Mouse (Mus musculus) adrenal gland, adult 10 weeks (tissue): ENCODE data around the gene Ssbp2. TPM values are rescaled to one million over a fixed set of nuclear protein-coding genes. Genes with fewer than 3 reads are reported as not detected.

ENCODE experiments used
- polyA plus RNA-seq: library from polyadenylated mRNA; stranded (reverse); fragments of 350-450 nt; fragmentation: Illumina TruSeq; extraction: RNeasy Lipid Tissue Mini Kit (QIAGEN cat#74804); gene quantifications from one replicate; pipeline ENCODE4 v1.2.3, GENCODE M21; 2014; ENCODE audit warnings: low read depth, low replicate concordance

Gene Ssbp2
- 17.5 TPM for polyA plus RNA-seq

DNA sequence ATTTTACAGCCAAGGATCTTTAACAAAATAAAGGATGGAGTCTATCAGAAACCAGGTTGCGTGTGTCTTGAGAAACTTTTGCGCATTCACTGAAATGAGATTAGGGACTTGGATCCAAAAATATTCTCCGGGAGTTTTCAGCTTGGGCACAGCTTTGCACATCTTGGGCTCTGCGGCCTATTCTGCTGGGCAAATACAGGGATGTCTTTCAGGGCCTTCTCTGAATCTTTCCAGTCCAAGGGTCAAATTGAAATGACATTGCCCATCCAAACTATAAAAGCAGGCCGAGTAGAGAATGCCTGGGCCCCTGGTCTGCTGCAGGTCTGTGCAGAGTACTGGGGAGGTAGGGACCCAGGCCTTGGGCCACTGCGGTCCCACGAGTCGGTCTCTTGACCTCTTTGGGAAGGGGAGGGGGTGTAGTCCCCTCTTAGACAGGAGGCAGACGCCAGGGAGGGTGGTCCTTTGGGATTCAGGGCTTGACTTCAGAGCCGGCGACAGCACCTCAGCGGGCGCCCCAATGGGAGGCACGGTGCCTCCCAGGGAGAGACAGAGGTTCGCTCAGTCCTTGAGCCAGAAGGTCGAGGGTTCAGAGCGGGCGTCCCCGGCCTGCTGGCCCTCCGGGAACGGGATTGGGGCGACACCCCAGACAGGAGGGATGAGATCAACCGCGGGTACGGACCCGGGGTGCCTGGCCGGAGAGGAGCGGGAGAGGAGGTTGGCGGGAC lies at the start of gene Ssbp2:
Gene Ssbp2, plus strand, starts transcription at position 388 of the 725 bp plus-strand sequence.

GRCm38 (mm10) chr13:91741280-91742047 lies 281.4 kb downstream of the Ssbp2 start, which contains the start of gene Acot12:
Gene Acot12 (plus strand): TSS chr13:91741512.

Other genes starting within 250 kb of the Ssbp2 start
- gene Atg10, start 236.3 kb upstream of the Ssbp2 start, polyA plus RNA-seq: 37.6 TPM